Mouse (Mus musculus): ENCODE measurements at regions not wholly inside any gene's neighbourhood (a gene's known extent, or its start where the extent isn't known, plus 50 kb on each side); places are given as distances from the start of the nearest gene placed in this dataset.

GRCm38 (mm10) chr7:124803101-124803500 lies 641.4 kb upstream of the Kdm8 start:
- no peak for TF ChIP-seq CTCF (IDR thresholded peaks at IDR 0.05; ENCODE audit: control insufficient read depth, insufficient read depth, insufficient replicate concordance, low read depth, low read length)
- TF ChIP-seq POLR2A (IDR thresholded peaks at IDR 0.05; ENCODE audit: control insufficient read depth, low read depth, low read length): no peak
